Mouse (Mus musculus) Patski (cell line): ENCODE results near the gene Pmf1. TPM values are rescaled to one million over a fixed set of nuclear protein-coding genes. Genes with fewer than 3 reads are reported as not detected.
"Not testable (repeated sequence)": the region's sequence is repeated elsewhere in the genome, so short reads cannot be mapped to it uniquely, and the experiment has no call there.

Experiments
- ATAC-seq: fragments of 100-300 bp; one replicate; pipeline ENCODE4 v1.8.0; 2021
- CTCF ChIA-PET: fragments of 350-600 bp; sonication (Branson Sonifier 250); formaldehyde crosslinking; loops from one replicate; lab custom pipeline; 2022; ENCODE audit warnings: inconsistent platforms; lab: Charles Lee
- POLR2A ChIA-PET: fragments of 350-600 bp; sonication (Branson Sonifier 250); formaldehyde crosslinking; loops from one replicate; lab custom pipeline; 2022; ENCODE audit warnings: antibody characterized with exemption, inconsistent platforms; lab: Charles Lee
- DNase-seq: peaks from one replicate; pipeline ENCODE4 v3.0.0-alpha.2; 2011; ENCODE audit warnings: low read depth, low spot score
- H3K27me3 ChIP-seq: fragments of 371-371 bp; one replicate; pipeline ENCODE4 v1.5.1; 2021
- CTCF ChIP-seq: fragments of 100-300 bp; IDR thresholded peaks from one replicate; pipeline ENCODE4 v1.5.1; 2021
- in situ Hi-C: fragments of 300-500 bp; cut with MboI; formaldehyde crosslinking; loops from 3 replicates; pipeline ENCODE4 v1.11.1; 2018; ENCODE audit warnings: low pct_unique_long_range_greater_than_20kb, mixed read lengths
- polyA plus RNA-seq: library from polyadenylated mRNA; unstranded; gene quantifications from one replicate; pipeline ENCODE4 v1.2.3, GENCODE M21; 2021

The Pmf1 gene
- polyA plus RNA-seq, 1 experiment from 2014 or later = 80.1 TPM

DNA sequence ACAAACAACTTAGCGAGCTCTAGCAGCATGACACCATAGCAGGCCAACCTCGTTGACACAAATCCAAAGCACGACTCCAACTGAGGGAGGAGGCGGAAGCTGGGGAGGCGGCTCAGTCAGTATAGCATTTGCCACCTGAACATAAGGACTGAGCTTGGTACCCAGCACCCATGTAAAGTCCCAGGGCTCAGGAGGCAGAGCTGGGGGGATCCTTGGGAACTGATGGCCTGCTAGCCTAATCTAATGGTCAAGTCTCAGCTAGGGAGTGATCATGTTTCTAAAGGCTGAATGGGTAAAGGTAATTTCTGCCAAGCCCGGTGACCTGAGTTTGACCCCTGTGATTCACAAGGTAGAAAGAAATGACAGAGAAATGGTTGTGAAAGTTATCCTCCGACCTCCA lies 2.6 kb downstream of the Pmf1 start:
- no peak for ATAC-seq
- TF ChIP-seq CTCF = no peak
- ChIA-PET CTCF (interaction anchor here (0.6 to 10.5 kb wide), 29 partner anchors 9 to 123 kb away, joined by 3 to 295 read pairs (median 6); partner anchors contain the start of genes Lmna, Sema4a and Slc25a44), POLR2A (interaction anchor here (0.7 to 5.1 kb wide), 10 partner anchors 8 to 118 kb away, joined by 3 to 30 read pairs (median 4); partner anchors contain the start of gene Slc25a44)
- no peaks in the 10 kb centered on the region for H3K27me3 ChIP-seq
- DNase-seq = no peak
- in situ Hi-C loops = loop anchor here (5.0 kb wide), 2 partner anchors 65 to 115 kb away; no protein-coding TSS in a partner anchor

DNA sequence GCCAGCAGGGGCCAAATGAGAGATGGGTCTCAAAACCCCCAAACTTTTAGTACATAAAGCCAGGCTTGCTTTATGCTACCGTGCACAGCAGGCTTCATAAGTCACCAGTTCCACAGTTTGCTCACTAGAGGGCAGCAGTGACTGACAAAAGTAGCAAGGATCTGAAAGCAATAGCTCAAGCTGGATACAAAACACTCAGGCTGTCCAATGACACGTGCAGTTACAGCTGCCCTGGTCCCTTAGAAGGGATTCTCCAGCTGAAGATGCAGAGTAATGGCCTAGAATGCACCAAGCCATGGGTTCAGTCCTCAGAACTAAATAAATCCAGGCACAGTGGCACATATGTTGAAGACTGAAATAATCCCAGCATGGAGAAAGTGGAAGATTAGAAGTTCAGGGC lies 3.0 kb downstream of the Pmf1 start:
- ChIA-PET CTCF (interaction anchor here (0.6 to 10.5 kb wide), 30 partner anchors 9 to 202 kb away, joined by 3 to 295 read pairs (median 6); partner anchors contain the start of genes Lmna, Sema4a and Slc25a44), POLR2A (interaction anchor here (0.8 to 5.1 kb wide), 9 partner anchors 9 to 77 kb away, joined by 3 to 30 read pairs (median 4); partner anchors contain the start of gene Slc25a44)
- no peak for TF ChIP-seq CTCF
- in situ Hi-C loops = loop anchor here (5.0 kb wide), 2 partner anchors 65 to 115 kb away; no protein-coding TSS in a partner anchor
- no peaks in the 10 kb centered on the region for H3K27me3 ChIP-seq
- DNase-seq (peak; percentile 76), ATAC-seq (peak; percentile 28)

DNA sequence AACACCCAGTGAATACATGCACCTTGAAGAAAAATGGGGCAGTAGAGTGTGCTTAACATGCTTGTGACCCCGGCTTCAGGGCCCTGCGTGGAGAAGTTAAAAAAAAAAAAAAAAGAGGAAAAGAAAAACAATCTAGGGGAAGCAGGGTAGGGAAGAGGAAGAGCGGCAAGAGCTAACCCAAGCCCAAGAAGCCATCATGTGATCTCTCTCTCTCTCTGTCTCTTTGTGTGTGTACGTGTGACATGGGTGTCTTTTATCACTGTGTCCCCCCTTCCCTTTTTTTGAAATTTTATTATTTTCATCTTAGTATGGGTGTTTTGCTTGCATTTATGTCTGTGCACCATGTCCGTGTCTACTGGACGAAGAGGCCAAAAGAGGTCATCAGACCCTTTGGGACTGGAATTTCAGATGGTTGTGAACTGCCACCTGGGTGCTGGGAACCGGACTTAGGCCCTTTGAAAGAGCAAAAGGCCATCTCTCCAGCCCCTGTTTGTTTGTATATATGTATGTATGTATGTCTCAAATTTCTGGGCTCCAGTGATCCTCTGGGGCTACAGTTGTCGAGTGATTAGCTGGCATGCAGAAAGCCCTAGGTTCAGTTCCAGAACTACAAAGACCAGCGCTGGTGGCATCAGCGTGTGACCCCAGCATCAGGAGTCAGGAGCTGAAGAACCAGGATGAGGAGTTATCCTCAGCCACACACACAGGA lies 6.5 kb downstream of the Pmf1 start:
- no peak for ATAC-seq
- POLR2A ChIA-PET = interaction anchor here (0.6 to 1.6 kb wide), 5 partner anchors 67 to 1800 kb away, joined by 3 to 7 read pairs (median 3); partner anchors contain the start of genes Smg5 and Tmem79
- CTCF ChIA-PET = interaction anchor here (1.5 to 10.5 kb wide), 3 partner anchors 9 to 65 kb away, joined by 3 to 295 read pairs (median 21); no protein-coding TSS in a partner anchor
- no peak for TF ChIP-seq CTCF
- no peaks in the 10 kb centered on the region for H3K27me3 ChIP-seq
- DNase-seq = no peak
- in situ Hi-C loops = no loop called here

DNA sequence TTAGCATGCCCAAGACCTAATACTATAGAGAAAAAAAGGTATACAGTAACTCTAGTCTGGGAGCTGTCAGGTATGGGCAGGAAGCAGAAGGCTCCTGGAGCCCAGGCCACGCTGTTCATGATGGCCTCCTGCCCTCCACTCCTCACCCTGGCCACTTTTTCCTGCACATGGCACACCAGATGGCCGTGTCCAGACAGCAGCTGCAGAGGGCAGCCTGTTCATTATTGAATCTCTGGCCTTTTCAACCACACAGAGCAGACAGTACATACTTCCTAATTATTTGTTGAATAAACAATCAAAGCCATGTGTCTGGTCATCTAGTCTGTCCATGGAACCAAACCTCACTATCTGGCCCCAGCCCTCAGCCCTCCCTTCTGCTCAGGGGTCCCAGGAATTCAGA lies 11.5 kb downstream of the Pmf1 start:
- in situ Hi-C loops = no loop called here
- no peak for TF ChIP-seq CTCF
- ATAC-seq (no peak), DNase-seq (no peak)
- no peaks in the 10 kb centered on the region for H3K27me3 ChIP-seq
- CTCF ChIA-PET = interaction anchor here (3.3 kb wide), 1 partner anchor 8 kb away, joined by 15 read pairs; no protein-coding TSS in a partner anchor
- POLR2A ChIA-PET = interaction anchor here (0.6 kb wide), 1 partner anchor 37 kb away, joined by 3 read pairs; no protein-coding TSS in a partner anchor

DNA sequence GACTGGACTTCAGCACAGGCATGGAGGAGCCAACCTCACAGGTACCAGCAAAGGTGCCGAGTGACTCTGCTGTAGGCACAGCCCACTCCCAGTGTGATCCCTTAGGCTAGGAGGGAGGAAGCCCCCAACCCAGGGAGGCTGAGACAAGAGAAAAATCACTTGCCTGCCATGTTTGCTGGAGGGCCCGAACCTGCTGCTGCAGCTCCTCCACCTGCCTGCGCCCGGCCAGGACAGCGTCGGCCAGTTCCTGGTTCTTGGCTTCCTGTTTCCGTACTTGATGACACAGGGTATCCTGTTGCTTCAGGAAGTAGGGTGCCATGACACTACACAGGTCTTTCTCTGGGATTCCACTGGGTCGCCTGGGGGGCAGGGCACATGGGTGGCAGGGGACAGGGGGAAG lies 14.4 kb downstream of the Pmf1 start:
- in situ Hi-C loops = no loop called here
- no peaks in the 10 kb centered on the region for H3K27me3 ChIP-seq
- DNase-seq = no peak
- ChIA-PET CTCF (interaction anchor here (1.2 to 3.3 kb wide), 2 partner anchors 11 to 71 kb away, joined by 4 to 15 read pairs; no protein-coding TSS in a partner anchor), POLR2A (no interaction called here)
- no peak for TF ChIP-seq CTCF
- no peak for ATAC-seq

DNA sequence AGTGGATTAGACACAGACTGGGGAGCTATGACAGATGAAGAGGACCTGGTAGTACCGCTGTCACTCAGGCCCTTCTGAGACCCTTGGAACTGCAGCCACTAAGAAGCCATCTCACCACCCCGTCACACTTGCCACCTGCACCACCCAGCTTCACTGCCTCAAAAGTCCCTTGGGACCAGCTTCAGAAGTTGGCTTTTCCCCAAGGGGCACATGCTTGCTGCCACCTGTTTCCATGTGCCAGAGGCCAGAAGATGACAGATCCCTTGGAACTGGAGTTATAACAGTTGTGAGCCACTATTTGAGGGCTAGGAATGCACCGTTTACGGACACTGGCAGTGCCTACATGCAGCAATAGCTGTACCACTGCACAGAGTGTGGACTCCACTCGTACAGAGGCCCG lies 14.8 kb downstream of the Pmf1 start:
- ATAC-seq (no peak), DNase-seq (no peak)
- in situ Hi-C loops = no loop called here
- ChIA-PET POLR2A (no interaction called here), CTCF (interaction anchor here (0.9 to 3.3 kb wide), 4 partner anchors 8 to 77 kb away, joined by 3 to 15 read pairs (median 4); no protein-coding TSS in a partner anchor)
- no peaks in the 10 kb centered on the region for H3K27me3 ChIP-seq
- no peak for TF ChIP-seq CTCF

DNA sequence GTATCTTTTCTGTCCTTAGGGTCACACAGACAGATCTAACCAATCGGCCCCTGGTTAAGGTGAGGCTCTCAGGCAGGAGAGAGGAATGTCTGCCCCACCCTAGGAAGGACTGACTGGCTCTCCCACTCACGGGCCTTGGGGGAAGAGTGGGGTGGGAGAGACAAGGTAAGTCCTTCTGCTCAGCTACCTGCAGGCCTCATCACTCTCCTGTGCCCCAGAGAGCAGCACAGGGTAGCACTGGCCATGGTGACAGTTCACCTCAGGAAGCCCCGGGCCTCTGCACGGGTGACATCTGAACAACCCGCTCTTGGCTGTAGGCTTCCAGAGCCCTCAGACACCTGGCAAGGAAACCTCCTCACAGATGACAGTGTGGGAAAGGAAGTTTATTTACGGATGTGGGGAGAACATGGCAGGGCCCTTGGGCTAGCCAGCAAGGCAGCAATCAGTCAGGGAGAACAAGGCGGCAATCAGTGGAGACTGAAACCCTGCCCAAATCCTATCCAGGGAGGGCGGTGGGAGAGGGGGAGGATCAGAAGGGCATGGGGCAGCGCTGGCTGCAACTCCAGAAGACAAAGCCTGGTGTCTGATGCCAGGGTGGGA lies 16.3 kb downstream of the Pmf1 start:
- DNase-seq (no peak), ATAC-seq (no peak)
- ChIA-PET POLR2A (no interaction called here), CTCF (no interaction called here)
- no peaks in the 10 kb centered on the region for H3K27me3 ChIP-seq
- no peak for TF ChIP-seq CTCF
- in situ Hi-C loops = no loop called here

DNA sequence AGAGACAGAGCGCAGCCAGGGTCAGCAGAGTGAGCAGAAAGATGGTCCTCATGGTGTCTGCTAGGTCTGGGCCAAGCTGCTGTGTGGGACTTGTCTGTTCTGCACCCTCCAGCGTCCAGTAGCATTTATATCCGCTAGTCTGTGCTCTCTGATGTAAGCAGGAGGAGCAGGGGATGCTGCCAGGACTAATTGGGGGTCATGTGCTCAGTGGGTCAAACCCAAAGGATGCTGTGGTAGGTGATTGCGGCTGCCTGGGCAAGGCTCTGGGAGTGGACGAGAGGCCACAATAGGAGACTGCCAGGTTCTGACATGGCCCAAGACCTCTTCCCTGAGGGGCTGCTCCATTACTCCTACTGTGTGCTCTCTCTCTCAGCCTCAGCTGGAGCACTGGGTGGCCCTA lies 25.8 kb downstream of the Pmf1 start, which contains the start of gene Bglap:
TSS of gene Bglap (minus strand) at position 101 of the 400 bp plus-strand sequence.
- ChIA-PET CTCF (no interaction called here), POLR2A (no interaction called here)
- ATAC-seq = no peak
- in situ Hi-C loops = no loop called here
- no peak for DNase-seq
- H3K27me3 ChIP-seq = no peaks in the 10 kb centered on the region
- TF ChIP-seq CTCF = no peak

DNA sequence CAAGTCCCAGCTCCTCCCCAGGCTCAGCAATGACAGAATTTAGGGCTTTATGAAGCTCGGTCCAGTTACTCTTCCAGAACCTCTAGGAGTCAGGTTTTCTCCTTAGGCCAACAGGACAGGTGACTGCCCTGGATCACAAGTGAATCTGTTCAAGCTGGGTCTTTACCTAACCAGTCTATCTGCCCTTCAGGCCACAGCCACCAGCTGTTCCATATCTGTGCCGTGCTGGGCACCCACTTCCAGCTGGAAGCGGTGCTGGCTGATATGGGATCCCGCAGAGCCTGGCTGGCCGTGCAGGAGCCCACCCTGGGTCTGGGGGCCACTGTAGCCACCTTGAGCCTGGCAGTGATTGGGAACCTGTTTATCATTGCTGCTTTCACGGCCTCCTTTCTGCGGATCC lies 27.7 kb downstream of the Pmf1 start:
- ATAC-seq, in situ Hi-C loops, H3K27me3 ChIP-seq, POLR2A ChIA-PET, DNase-seq, CTCF ChIA-PET: not testable (repeated sequence)

DNA sequence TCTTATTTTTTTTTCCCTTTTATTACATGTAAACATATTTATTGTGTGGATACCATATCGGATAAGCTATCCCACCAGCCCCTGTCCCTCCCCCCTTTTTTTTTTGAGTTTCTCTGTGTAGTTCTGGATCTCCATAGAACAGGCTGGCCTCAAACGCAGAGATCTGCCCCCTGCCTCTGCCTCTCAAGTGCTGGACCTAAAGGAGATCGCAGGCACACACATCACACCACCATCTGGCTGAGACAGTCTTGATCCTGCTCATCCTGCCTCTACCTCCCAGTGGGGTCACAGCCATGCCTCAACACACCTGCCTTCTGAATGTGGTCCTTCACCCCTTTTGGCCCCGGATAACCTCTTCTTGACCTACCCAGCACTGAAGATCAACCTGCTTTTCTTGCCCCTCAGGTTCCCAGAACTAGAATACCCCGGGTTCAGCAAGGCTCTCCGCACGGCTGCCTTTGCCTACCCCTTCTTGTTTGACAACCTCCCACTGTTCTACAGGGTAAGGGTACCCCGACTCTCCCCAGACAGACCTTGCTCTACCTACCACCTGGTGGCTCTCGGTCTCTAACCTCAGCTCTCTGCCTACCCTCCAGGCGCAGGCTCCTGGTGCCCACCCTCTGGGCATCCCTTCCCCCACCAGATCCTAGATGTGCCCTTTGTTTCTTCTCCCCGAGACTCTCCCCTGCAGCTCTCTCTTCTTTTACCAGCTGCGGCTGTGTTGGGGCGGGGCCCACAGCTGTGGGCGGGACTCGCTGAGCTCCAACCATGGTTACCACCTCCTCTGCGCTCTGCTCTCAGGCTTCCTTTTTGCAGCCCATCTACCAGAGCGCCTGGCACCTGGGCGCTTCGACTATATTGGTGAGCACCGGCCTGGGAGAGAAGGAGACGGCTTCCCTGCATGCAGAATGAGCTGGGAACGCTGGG lies 28.5 kb downstream of the Pmf1 start:
- H3K27me3 ChIP-seq, CTCF ChIA-PET, DNase-seq, POLR2A ChIA-PET, ATAC-seq, in situ Hi-C loops: not testable (repeated sequence)

DNA sequence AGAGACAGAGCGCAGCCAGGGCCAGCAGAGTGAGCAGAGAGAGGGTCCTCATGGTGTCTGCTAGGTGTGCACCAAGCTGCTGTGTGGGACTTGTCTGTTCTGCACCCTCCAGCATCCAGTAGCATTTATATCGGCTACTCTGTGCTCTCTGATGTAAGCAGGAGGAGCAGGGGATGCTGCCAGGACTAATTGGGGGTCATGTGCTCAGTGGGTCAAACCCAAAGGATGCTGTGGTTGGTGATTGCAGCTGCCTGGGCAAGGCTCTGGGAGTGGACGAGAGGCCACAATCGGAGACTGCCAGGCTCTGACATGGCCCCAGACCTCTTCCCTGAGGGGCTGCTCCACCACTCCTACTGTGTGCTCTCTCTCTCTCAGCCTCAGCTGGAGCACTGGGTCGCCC lies 31.5 kb downstream of the Pmf1 start, which contains the start of gene Bglap2:
TSS of gene Bglap2 (minus strand) at position 101 of the 400 bp plus-strand sequence.
- DNase-seq, CTCF ChIA-PET, in situ Hi-C loops: not testable (repeated sequence)

DNA sequence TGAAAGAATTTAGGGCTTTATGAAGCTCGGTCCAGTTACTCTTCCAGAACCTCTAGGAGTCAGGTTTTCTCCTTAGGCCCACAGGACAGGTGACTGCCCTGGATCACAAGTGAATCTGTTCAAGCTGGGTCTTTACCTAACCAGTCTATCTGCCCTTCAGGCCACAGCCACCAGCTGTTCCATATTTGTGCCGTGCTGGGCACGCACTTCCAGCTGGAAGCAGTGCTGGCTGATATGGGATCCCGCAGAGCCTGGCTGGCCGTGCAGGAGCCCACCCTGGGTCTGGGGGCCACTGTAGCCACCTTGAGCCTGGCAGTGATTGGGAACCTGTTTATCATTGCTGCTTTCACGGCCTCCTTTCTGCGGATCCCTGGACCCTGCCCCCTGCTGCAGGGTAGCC lies 33.5 kb downstream of the Pmf1 start:
- H3K27me3 ChIP-seq, CTCF ChIA-PET, in situ Hi-C loops, DNase-seq, POLR2A ChIA-PET, ATAC-seq: not testable (repeated sequence)

More for the DNA sequence above, 31.5 kb downstream of the Pmf1 start, which contains the start of gene Bglap2:
- ATAC-seq, H3K27me3 ChIP-seq, POLR2A ChIA-PET: not testable (repeated sequence)
